Mouse (Mus musculus) retina, adult 2 months (tissue): ENCODE results near the gene Acads.
"Not testable (repeated sequence)": the region's sequence is repeated elsewhere in the genome, so short reads cannot be mapped to it uniquely, and the experiment has no call there.

Experiments used
- DNase-seq: peaks from one replicate; pipeline ENCODE4 v3.0.0-alpha.2; 2012; ENCODE audit warnings: low read depth, low spot score

Gene Acads

DNA sequence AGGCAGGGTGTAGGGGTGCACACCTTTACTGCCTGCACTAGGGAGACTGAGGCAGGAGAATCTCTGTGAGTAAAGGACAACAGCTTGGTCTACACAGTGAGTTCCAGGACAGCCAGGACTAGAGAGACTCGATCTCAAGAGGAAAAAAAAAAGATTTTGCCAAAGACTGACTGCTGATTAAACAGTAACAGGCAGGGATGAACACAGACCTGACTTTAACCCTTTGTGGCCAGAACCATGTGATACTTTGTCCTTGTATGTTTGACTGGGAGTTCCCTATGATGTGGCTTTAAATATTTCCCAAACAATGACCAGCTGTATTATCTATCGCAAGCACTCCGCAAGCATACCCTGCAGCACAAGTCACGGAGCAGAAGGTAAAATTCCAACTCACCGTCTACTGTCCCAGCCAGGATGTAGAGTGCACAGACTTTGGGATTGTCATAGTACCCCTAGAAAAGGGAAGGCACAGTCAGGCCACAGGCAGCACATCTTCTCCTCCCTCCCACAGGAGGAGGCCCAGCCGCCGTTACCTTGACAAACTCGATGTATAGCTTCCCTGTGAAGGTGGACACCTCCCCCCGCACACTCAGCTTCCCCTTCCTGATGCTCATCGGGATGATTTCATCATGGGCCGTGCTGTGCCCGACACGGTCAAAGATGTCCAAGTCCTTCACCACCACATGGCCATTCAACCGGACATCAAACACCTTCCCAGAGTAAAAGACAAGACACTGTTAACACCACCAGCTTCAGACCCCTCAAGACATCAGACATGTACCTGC is 30.7 kb upstream of the Acads start:
- DNase-seq = no peak

DNA sequence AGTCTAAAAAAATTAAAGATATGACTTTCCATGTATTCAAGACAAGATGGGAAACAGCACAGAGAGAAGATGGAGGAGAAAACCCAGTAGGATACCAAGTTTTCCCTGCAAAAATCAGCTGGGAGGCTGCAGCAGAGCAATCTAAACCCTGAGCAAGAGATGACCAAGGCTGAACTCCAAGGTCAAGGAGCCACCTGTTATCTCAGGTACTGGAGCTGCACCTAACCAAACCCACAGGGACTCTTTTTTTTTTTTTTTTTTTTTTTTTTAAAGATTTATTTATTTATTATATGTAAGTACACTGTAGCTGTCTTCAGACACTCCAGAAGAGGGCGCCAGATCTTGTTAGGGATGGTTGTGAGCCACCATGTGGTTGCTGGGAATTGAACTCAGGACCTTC is 29.7 kb upstream of the Acads start:
- DNase-seq = not testable (repeated sequence)

DNA sequence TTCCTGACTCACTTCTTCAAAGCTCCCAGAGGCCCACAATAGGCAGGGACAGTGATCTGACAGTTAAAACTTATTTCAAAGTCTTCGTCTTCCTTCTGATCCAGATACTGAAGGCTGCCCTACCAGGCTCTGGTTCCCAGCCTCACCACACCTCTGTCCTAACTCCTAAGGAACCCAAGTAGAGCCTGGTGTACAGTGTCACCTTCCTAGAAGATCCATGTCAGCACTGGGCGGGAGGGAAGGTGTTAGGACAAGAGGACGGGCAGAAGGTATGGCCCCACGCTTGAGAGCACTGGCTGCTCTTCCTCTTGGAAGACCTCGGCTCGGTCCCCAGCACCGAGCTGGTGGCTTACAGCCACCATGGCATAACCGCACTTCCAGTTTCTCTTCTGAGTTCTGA is 29.2 kb upstream of the Acads start:
- DNase-seq = no peak

DNA sequence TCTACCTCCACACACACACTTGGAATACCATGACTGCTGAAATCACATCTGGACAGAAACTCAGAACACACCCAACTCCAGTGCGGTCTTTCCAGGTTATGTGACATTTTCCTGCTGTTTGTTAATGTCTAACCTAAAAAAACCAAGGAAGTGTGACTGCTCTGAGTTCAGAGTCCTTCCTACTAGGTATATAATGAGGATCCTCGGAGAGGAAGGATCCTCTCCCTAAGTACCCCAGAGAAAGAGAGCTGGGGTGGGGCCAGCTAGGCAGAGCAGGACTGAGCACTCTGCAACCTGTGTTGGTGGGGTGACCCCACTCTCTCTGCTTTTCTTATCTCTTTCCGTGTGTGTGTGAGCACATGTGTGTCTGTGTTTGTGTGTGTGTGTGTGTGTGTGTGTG is 28.2 kb upstream of the Acads start:
- DNase-seq = no peak

DNA sequence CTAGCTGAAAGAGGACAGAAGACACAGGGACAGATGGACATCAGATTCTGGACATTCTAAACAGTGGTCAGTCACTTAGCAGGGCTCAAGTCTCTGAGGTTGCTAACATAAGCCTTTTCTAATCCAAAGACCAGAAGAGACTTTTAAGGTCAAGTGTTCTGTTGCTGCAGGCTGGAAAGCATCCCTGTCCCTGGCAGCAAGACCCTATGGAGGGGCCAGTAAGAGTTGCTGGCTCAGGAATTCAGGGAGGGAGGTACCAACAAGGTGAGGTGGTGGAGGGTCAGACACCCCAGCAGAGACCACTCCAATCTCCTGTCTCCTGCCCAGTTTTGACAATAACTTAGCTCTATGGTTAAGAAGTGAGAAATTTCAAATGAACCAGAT is 27.6 kb upstream of the Acads start:
- no peak for DNase-seq

DNA sequence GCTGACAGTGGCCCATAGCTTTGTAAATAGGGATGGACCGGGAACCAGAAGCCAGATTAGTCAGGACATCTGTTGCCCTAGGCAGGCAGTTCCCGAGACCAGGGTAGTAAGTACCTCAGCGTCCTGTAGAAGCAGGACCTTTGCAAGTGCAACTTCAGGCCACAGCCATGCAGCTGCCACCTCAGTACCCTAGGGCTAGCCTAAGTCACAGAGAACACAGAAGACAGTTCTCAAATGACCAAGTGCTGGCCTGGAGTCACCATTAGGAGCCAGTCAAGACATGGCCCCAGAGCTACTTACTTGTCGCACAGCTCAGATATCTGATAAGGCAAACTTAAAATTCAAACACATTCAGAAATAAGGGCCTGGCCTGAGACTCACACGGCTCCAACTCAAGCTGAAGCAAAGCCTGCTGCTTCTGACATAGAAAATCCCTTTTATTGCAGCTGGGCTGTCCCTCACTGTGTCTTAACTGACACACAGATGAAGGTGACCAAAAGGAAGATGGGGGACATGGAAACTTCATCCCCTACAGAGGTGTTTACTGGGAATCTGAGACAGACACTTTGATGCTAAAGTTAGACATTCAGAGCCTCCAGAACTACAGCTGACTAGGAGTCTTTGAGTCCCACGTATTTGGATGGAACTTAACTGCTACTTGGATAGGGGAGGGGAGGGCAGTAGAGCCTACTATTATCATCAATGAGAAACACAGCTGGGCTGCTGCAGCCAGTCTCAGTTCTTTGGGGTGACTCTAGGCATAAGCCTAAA is 27.0 kb upstream of the Acads start:
- DNase-seq = no peak

DNA sequence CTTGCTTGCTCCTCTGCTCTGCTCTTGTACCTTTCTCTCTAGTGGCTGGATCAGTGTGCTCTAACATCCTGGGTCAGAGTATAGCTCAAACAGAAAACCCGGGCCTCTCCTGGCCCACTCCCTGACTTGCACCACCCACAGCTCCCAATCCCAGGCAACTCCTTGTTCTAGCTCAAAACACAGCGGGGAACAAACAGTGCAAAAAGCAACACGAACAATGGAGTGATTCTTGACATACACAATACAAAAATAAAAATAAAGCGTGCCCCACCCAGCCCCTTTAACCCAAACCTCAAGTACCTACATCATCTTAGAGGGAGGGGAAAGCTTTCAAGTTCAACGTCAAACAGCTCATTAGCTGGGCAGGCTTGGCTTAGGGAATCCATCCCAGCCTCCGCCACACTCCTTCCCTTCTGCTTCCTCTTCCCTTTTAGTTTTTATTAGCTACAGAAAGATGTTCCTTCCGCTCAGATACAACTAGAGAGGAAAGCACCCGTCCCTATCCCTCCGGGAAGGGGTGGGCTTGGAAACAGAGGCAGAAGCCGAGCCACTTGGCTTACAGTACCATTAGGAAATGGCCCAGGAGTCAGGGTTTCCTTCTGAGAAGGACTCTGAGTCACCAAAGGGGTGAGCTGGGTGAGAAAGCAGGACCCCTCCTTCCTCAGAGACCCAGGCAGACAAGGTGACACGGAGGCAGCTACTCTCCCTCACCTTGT is 26.3 kb upstream of the Acads start:
- DNase-seq = no peak

DNA sequence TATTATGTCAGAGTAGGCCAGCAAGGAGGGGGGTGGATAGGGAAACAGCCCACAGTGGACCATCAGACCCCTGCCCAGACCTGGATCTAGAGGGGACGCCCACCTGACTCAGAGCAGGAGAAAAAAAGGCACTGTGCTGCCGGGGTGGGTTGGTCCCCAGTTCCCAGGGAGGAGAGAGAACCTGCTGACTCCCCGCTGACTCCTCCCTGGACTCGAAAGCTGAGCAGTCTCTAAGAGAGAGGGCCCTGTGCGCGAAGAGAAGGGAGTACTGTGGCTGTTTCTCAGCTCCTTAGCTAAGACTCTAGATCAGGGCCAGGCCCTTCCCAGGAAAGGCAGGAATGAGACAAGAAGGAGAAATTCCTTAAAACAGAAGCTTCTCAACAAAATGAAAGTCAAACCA is 25.3 kb upstream of the Acads start:
- no peak for DNase-seq

DNA sequence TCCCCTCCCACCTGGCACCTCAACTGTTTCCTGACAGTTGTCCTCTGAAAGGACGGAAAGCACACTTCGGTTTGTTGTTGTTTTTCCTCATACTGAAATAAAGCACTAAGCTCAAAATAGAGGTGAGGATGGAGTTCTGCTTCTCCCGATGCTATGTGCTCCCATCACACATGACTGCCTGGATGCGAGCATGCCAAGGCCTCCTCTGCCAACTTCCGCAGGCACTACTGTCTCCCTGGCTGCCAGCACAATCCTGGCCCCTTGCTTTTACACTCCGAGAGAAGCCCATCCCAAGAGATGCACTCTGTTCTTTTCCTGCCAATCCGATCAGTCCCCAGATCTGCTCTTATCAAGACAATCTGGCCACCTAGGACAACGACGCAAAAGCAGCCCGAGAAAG is 24.4 kb upstream of the Acads start:
- no peak for DNase-seq

DNA sequence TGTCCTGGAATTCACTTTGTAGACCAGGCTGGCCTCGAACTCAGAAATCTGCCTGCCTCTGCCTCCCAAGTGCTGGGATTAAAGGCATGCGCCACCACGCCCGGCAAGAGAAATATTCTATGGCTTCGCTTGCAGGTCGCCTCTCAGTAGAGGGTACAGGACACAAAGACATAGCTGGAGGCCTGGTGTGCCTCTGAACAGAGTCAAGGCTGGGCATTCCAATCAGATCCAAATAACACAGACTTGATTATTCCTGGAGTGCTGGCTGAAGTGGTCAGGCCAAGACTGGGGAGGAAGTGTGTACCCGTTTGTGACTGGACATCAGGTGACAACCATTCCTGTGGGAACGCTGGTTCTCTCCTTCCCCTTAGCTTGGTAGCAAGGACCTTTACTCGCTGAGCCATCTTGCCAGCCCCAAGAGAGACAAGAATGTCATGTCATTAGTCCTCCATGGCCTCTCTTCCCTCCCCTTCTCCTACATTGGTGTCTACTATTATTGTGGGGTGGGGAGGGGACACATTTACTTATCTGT is 23.1 kb upstream of the Acads start:
- DNase-seq = no peak

DNA sequence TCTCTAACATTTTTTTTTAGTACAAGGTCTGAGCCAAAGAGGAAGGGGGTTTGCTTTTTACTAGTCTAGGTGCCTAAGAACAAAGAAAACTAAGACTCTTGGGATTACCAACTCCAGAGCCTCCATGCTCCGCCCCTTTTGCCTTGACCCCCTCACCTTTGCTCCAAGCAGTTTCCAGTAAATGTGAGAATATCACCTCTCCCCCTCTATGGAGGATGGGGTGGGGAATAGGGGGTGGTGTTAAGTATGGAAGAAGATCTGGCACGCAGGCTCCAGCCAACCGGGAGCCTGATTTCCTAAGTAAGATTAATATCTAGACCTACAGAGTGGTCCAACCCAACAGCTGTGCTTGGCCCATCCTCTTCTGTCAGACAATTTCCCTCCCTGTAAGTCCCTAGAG is 21.6 kb upstream of the Acads start:
- no peak for DNase-seq

DNA sequence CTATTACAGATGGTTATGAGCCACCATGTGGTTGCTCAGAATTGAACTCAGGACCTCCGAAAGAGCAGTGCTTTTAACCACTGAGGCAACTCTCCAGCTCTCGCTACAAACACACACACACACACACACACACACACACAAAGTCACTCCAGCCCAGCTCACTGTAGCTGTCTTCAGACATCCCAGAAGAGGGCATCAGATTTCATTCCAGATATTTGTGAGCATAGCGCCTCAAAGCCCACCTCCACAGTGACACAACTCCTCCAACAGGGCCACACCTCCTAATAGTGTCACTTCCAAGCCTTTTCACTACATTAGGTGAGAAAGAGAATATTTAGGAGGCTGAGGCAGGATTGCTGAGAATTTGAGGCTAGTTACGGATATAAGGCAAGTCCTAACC is 20.0 kb upstream of the Acads start:
- DNase-seq = no peak

DNA sequence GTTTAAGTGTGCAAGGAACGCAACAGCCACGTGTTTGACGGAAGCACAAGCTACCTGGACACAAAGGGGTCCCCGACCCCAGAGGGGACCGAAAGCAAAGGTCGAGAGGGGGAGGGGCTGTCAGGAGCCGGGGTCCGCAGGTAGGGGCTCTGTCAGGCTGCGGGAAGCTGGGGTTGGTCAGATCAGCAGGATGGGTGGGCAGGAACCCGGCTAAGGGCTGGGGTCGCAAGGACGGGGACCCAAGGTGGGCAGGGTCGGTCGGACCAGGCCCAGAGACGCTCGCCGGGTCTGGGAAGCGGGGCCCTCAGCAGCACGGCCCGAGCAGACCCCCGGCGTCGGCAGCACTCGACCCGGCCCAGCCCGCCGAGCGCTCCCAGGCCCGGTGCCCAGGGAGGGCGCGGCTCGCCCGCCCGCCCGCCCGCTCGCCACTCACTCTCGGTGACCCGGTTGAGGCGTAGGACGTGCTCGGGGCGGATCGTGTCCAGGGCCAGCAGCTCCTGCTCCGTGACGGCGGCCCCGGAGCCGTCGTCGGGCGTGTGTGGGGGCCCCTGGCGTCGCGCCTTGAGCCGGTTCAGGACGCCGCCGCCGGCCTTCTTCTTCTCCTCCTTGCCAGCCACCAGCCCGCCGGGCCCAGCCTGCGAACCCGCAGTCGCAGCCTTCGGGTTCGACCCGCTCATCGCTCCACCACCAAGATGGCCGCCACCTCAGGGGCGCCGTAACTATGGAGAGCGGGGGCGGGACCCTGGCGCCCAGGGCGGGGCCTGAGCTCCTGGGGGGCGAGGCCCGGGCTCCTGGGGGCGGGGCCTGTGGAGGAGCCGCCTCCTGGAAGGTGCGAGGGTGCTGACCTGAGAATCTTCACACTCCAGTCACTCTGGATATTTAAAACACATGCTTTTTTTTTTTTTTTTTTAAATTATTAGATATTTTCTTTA is 15.4 kb upstream of the Acads start, which contains the start of gene Unc119b:
Gene Unc119b, minus strand, starts transcription at position 742 of the 932 bp plus-strand sequence.
- DNase-seq = peak; percentile 76

DNA sequence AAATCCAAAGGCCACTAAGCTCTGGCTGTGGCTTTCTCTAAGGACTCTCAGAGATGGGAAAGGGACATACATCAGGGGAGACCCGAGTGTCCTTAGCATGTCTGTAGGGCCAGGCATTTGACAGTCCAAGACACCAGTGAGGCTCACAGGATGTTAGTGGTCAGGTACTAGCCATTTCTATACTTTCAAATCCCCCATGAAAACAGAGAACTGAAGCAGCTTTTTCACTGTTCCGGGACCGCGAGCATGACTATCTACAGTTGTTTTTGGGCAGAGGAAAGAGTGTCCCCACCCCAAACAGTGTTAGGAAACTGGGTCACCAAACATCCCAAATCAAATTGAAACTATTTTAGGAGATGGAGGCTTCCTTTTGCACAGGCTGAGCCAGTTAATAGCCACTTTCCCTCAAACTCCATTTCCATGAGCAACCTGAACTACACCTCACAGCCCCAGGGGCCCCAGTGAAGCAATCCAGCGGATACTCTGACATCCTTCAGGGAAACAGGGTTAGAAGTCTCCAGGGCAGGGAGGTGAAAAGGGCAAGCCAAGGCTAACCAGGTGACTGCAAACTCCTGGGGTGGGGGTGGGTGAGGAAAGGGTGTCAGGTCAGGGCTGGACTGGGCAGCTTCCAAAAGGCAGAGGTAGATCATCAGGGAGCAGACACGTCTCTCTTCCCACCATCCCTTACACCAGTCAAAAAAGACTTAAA is 14.4 kb upstream of the Acads start:
- no peak for DNase-seq

DNA sequence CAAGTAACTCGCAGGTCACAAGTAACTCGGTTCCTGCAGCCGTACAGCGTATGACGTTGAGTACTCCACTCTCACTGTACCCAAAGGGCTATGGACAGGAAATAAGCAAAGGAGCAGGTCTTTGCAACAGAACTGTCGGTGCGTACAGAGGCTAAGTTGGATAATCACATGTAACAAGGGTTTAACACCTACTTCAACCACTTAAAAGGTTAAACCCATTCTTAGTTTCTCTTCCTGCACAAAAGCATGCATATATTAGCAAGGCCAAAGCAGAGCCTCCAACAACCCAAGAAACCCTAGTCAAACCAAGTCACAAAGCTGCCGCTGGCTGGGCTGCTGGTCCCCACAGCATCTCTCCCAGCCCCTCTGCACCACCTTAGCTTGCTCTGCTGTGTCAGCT is 13.3 kb upstream of the Acads start:
- no peak for DNase-seq

DNA sequence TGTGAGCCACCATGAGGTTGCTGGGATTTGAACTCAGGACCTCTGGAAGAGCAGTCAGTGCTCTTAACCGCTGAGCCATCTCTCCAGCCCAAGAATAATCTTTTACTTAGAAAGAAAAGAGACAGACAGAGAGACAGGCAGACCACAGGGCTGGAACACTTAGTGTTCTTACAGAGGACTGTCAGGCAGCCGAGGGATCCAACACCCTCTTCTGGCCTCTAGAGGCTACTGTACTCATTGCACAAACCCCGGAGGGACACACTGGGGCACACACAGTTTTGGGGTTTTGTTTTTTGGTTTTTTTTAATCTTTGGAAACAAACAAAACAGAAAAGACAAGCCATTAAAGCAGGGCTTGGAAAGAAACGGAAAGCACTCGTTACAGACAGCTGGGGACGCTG is 10.2 kb upstream of the Acads start:
- DNase-seq = no peak

DNA sequence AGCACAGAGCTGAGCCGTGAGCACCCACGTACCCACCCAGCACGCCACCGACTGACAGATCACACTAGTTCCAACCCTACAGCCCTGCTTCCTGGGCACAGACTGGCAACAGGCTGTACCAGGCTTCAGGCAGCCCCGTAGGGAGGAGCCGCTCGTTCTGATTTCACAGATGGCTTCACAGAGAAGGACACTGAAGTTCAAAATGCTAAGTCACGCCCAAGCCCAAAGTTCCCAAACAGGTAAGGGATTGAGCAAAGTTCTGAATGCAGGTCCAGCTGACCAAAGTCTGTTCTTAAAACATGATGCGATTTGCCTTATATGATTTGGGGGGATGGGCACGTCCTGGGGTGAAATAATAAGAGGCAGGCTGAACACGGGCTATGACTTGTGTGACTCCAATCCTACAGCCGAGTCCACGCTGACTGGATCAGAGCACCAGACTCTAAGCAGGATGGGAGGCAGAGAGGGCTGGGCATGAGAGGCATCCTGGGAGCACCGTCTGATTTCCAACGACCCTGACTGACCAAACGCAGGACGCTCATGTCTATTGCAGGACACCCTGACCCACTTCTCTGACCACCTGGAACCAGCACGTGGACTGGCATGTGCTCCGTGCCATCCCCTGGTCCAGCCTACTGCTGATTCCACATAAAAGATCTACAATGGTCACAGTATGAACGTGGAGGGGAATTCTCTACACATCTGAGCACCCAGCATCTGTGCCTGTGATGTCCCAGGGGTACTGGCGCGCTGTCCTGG is 8.5 kb upstream of the Acads start:
- DNase-seq = no peak

DNA sequence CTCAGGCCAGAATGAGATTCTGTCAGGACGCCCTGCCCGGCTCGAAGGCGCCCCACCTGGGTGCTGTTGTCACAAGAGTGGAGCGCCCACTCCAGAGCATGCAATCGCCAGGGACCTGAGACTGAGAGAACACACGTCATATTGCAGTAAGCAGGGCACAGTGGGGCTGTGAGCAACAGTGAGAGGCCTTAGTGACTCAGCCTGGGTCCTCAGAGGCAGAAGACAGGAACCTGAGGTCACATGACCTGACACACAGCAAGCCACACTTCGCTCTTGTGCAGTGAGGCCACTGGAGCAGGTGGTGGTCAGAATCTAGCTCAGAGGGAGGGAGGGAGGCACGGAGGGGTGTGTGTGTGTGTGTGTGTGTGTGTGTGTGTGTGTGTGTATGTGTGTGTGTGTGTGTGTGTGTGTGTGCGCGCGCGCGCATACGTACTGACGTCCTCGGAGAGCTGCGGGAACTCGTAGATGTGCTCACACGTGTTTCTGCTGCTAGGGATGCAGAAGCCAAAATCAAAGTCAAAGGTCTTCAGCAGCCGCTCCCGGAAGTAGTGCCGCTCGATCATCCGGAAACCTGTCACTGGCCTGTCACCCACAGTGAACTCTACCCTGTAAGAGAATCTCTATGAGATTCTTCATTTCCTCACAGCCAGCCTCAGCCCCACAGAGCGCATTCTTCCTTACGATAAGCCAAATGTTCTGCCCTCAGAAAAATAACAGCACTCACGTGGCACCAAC is 7.6 kb upstream of the Acads start:
- DNase-seq = no peak

DNA sequence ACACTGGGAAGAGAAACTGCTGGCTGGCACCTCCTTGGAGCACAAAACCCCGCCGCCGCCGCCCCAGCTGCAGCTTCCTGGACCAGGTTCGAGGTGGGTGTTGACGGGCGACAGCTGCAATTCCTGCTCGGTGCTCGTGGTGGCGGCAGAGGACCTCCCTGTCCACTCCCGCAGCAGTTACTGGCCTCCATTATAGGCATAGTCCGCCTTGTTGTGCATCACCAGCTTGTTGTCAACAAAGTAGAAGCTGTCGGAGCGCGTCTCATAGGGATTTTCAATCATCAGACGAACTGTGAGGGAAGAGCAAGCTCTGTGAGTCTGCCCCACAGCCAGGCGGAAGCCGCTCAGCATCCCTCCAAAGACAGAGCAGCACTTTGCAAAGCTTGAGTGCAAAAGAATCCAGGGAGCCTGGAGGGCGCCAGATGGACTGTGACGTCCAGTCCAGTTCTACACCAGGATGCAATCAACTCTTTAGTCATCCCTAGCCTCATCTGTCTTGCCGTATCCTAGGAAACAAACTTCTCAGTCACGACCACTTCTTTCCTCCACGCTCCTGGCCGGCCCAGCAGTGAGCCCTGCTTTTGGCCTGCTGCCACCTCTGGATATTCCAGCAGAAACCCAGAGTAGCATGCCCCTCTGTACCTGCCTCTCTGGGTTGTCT is 6.2 kb upstream of the Acads start:
- DNase-seq = no peak
